Mouse (Mus musculus) T-cell, adult 66 days (primary cell): ENCODE data around the gene Lexm. TPM values are rescaled to one million over a fixed set of nuclear protein-coding genes. Genes with fewer than 3 reads are reported as not detected.

Experiments used
- total RNA-seq, 2 experiments: library from RNA; stranded (reverse); gene quantifications; 3 replicates in 1 of 2; 4 replicates in 1 of 2; pipeline ENCODE4 v1.2.4; 2023

Gene Lexm
- total RNA-seq = not detected

GRCm38 (mm10) chr4:106617056-106617455 is at the start of gene Lexm:
Lexm (minus strand) TSS chr4:106617241.

GRCm38 (mm10) chr4:106650833-106651527 is 33.9 kb upstream of the Lexm start, which contains the start of gene Pars2:
Pars2 (plus strand) TSS chr4:106651069.

GRCm38 (mm10) chr4:106622030-106622493 is 5.0 kb upstream of the Lexm start, which contains the start of gene Ttc22:
Ttc22 (plus strand) TSS chr4:106622432.

GRCm38 (mm10) chr4:106560846-106561781 is 55.9 kb downstream of the Lexm start, which contains the start of gene Dhcr24:
Dhcr24 (plus strand) TSS chr4:106561038.

Other genes with a start within 250 kb of the Lexm start
- not detected for gene Pcsk9, start 152.9 kb downstream of the Lexm start, total RNA-seq
- gene Bsnd, start 125.0 kb downstream of the Lexm start, total RNA-seq = not detected
- gene Dhcr24, start 56.2 kb downstream of the Lexm start, total RNA-seq = 10 to 100 TPM; 21.4 to 22.3 TPM
- gene Ttc22, start 5.2 kb upstream of the Lexm start, total RNA-seq = not detected
- 1 to 10 TPM; 5.3 to 5.5 TPM for gene Pars2, start 33.8 kb upstream of the Lexm start, total RNA-seq
- gene Ttc4, start 61.7 kb upstream of the Lexm start, total RNA-seq = 10 to 100 TPM; 31.8 to 41.2 TPM
- gene Mroh7, start 113.7 kb upstream of the Lexm start, total RNA-seq = not detected
- gene Fam151a, start 116.6 kb upstream of the Lexm start, total RNA-seq = not detected
- 1 to 10 TPM; 3.1 to 4.1 TPM for gene Acot11, start 187.8 kb upstream of the Lexm start, total RNA-seq